Mouse (Mus musculus): ENCODE measurements at regions not wholly inside any gene's neighbourhood (a gene's known extent, or its start where the extent isn't known, plus 50 kb on each side); places are given as distances from the start of the nearest gene placed in this dataset.

GRCm38 (mm10) chr9:33766235-33766634, 719.5 kb upstream of the Kirrel3 start:
- no peak overlapping the region for H3K27ac ChIP-seq
- no peaks in the 10 kb centered on the region for H3K4me1 ChIP-seq (replicated peaks)
- DNase-seq (ENCODE audit: low spot score) = no peak
- no peak overlapping the region for H3K4me3 ChIP-seq
- H3K36me3 ChIP-seq = no peaks in the 10 kb centered on the region
- 73% methylated on average over 2 of the region's 2 CpGs for WGBS
- H3K27me3 ChIP-seq (ENCODE audit: insufficient read depth, poor library complexity, severe bottlenecking) = no peaks in the 10 kb centered on the region
- no peaks in the 10 kb centered on the region for H3K9me3 ChIP-seq

DNA sequence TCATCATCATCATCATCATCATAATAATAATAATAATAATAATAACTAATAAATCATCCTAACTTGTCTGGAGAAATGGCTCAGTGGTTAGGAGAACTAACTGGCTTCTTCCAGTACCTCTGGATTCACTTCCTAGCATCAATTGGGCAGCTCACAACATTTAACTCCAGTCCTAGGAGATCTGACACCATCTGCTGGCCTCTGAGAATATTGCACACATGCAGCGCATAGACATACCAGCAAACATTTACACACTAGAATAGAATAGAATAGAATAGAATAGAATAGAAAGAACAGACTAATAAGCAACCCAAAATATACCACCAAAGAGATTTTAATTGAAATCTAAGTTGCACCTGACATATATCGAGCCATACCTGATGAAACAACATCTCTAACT, 715.9 kb upstream of the Kirrel3 start:
- Histone ChIP-seq H3K4me1 (replicated peaks) (no peaks in the 10 kb centered on the region), H3K9me3 (no peaks in the 10 kb centered on the region), H3K27me3 (ENCODE audit: insufficient read depth, poor library complexity, severe bottlenecking) (no peaks in the 10 kb centered on the region), H3K36me3 (no peaks in the 10 kb centered on the region), H3K27ac (no peak overlapping the region), H3K4me3 (no peak overlapping the region)
- WGBS = 88% methylated on average over 2 of the region's 2 CpGs
- no peak for DNase-seq (ENCODE audit: low spot score)

DNA sequence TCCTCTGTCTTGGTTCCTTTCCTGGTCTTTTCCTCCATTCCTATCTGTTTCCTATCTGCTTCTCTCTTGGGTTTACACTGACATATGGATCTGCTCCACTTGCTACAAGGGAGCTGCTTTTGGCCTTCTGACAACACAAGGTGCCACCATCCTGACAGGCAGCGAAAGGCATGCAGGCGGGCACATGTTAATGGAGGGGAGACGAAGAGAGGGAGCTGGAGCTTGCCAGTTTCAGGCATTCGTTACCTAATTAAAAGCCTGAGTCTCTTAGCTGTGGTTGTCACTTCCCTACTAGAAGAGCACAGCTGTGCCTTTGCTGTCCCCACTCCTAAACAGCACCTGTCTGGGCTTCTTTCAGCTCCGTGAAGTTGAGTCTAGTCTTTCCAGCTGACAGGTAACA, 711.5 kb upstream of the Kirrel3 start:
- Histone ChIP-seq H3K4me3 (no peak overlapping the region), H3K27me3 (ENCODE audit: insufficient read depth, poor library complexity, severe bottlenecking) (no peaks in the 10 kb centered on the region), H3K36me3 (no peaks in the 10 kb centered on the region), H3K4me1 (replicated peaks) (no peaks in the 10 kb centered on the region), H3K9me3 (no peaks in the 10 kb centered on the region), H3K27ac (no peak overlapping the region)
- no peak for DNase-seq (ENCODE audit: low spot score)
- 79% methylated on average over 5 of the region's 5 CpGs for WGBS

DNA sequence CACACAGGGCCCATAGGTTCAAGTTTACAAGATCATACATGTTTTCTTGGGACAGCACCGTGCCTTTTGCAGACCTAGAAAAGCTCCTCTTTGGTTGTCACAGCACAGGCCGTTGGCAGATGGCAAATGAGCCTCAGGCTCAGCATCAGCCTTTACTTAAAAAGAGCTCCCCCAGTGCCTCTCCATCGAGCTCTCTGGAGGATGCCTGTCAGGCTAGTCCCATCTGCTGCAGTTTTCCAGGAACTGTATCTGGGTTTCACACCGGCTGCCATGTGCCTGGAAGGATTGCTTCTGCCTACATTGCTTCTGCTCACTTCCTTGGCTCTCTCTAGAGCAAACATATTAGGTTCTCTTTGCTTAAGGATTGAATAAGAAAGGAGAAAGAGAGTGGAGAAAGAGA, 695.1 kb upstream of the Kirrel3 start:
- no peak overlapping the region for H3K27ac ChIP-seq
- no peak overlapping the region for H3K4me3 ChIP-seq
- peak; percentile 6 for DNase-seq (ENCODE audit: low spot score)
- H3K4me1 ChIP-seq (replicated peaks) = no peaks in the 10 kb centered on the region
- H3K27me3 ChIP-seq (ENCODE audit: insufficient read depth, poor library complexity, severe bottlenecking) = no peaks in the 10 kb centered on the region
- no peaks in the 10 kb centered on the region for H3K36me3 ChIP-seq
- no peaks in the 10 kb centered on the region for H3K9me3 ChIP-seq
- 76% methylated on average over 4 of the region's 4 CpGs for WGBS

DNA sequence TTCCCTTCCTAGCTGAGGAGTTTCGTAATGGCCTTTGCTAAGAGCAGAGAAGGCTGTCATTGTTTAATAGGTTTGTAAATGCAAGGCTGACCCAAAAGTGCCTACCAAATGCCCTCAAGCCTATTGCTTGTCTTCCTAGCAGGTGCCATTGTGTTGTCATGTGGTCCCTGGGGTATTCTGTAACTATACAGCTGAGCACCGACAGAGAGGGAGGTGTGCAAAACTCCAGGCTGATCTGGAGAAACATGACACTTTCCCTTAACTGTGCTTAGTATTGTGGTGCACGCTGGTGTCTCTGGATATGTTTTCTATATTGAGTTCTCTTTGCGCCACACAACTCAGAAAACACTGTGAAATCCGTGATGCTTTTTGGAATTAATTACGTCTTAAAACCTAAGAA, 685.4 kb upstream of the Kirrel3 start:
- Histone ChIP-seq H3K4me1 (replicated peaks) (peaks cover 6% of the 10 kb centered on the region), H3K9me3 (no peaks in the 10 kb centered on the region), H3K4me3 (no peak overlapping the region), H3K36me3 (no peaks in the 10 kb centered on the region), H3K27ac (no peak overlapping the region), H3K27me3 (ENCODE audit: insufficient read depth, poor library complexity, severe bottlenecking) (no peaks in the 10 kb centered on the region)
- peak; percentile 4 for DNase-seq (ENCODE audit: low spot score)
- WGBS = 75% methylated on average over 6 of the region's 6 CpGs

GRCm38 (mm10) chr9:33800763-33801162, 684.9 kb upstream of the Kirrel3 start:
- H3K27ac ChIP-seq = no peak overlapping the region
- H3K4me3 ChIP-seq = no peak overlapping the region
- no peaks in the 10 kb centered on the region for H3K27me3 ChIP-seq (ENCODE audit: insufficient read depth, poor library complexity, severe bottlenecking)
- DNase-seq (ENCODE audit: low spot score) = no peak
- WGBS = 58% methylated on average over 1 of the region's 1 CpGs
- H3K9me3 ChIP-seq = no peaks in the 10 kb centered on the region
- H3K36me3 ChIP-seq = no peaks in the 10 kb centered on the region
- H3K4me1 ChIP-seq (replicated peaks) = peaks cover 6% of the 10 kb centered on the region

GRCm38 (mm10) chr9:33814739-33815368, 670.8 kb upstream of the Kirrel3 start:
- H3K27ac ChIP-seq = no peak overlapping the region
- no peak overlapping the region for H3K4me3 ChIP-seq
- no peaks in the 10 kb centered on the region for H3K4me1 ChIP-seq (replicated peaks)
- WGBS = 85% methylated on average over 5 of the region's 5 CpGs
- no peaks in the 10 kb centered on the region for H3K27me3 ChIP-seq (ENCODE audit: insufficient read depth, poor library complexity, severe bottlenecking)
- DNase-seq (ENCODE audit: low spot score) = no peak
- H3K36me3 ChIP-seq = no peaks in the 10 kb centered on the region
- H3K9me3 ChIP-seq = no peaks in the 10 kb centered on the region

GRCm38 (mm10) chr9:33822574-33823394, 662.9 kb upstream of the Kirrel3 start:
- H3K27me3 ChIP-seq (ENCODE audit: insufficient read depth, poor library complexity, severe bottlenecking) = no peaks in the 10 kb centered on the region
- H3K4me1 ChIP-seq (replicated peaks) = no peaks in the 10 kb centered on the region; the same call in 1 of the 2 replicates
- 90% methylated on average over 9 of the region's 9 CpGs for WGBS
- H3K4me3 ChIP-seq = no peak overlapping the region
- no peak overlapping the region for H3K27ac ChIP-seq
- DNase-seq (ENCODE audit: low spot score) = no peak
- no peaks in the 10 kb centered on the region for H3K36me3 ChIP-seq
- no peaks in the 10 kb centered on the region for H3K9me3 ChIP-seq

DNA sequence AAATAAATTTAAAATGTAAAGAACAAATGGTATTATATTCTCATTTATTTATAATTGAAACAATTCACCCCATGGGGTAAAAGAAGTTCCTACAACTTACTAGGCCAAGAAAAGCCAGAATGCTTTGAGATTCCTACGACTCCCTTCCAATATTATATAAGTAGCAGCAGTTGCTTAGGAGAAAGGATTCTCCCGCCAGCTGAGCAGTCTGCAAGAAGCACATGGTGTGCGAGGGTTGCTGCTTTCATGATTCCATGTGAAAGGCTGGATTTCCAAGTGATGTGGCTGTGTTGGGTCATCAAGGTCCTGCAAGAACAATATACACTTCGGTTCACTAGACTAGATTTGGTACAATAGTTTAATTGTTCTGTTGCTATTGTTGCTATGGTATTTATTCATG, 659.6 kb upstream of the Kirrel3 start:
- Histone ChIP-seq H3K9me3 (no peaks in the 10 kb centered on the region), H3K4me3 (no peak overlapping the region), H3K36me3 (no peaks in the 10 kb centered on the region), H3K27me3 (ENCODE audit: insufficient read depth, poor library complexity, severe bottlenecking) (no peaks in the 10 kb centered on the region), H3K27ac (no peak overlapping the region), H3K4me1 (replicated peaks) (no peaks in the 10 kb centered on the region; the same call in 1 of the 2 replicates)
- DNase-seq (ENCODE audit: low spot score) = peak; percentile 4
- 45% methylated on average over 4 of the region's 4 CpGs for WGBS

DNA sequence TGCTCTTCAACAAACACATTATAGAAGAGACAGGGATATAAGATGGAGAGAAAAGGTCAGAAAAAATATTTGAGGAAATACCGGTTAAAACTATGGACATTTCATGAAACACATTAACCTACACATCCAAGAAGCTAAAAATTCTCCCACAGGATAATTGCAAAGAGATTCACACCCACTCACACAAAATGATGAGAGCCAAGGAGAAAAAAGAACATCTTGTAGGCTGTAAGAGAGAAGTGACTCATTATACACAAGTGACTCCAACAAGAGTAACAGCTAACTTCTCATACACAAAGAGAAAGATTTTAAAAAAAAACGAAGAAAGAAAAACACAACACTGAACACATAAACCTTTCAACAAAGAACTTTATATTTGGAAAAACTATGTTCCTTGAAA, 658.3 kb upstream of the Kirrel3 start:
- H3K36me3 ChIP-seq = no peaks in the 10 kb centered on the region
- no peak for DNase-seq (ENCODE audit: low spot score)
- no peaks in the 10 kb centered on the region; the same call in 1 of the 2 replicates for H3K4me1 ChIP-seq (replicated peaks)
- no peaks in the 10 kb centered on the region for H3K9me3 ChIP-seq
- no peak overlapping the region for H3K27ac ChIP-seq
- 80% methylated on average over 2 of the region's 2 CpGs for WGBS
- no peaks in the 10 kb centered on the region for H3K27me3 ChIP-seq (ENCODE audit: insufficient read depth, poor library complexity, severe bottlenecking)
- no peak overlapping the region for H3K4me3 ChIP-seq

- no peak overlapping the region for H3K27ac ChIP-seq
- no peaks in the 10 kb centered on the region for H3K36me3 ChIP-seq
- H3K4me3 ChIP-seq = no peak overlapping the region
- H3K4me1 ChIP-seq (replicated peaks) = no peaks in the 10 kb centered on the region
- H3K27me3 ChIP-seq (ENCODE audit: insufficient read depth, poor library complexity, severe bottlenecking) = no peaks in the 10 kb centered on the region
- 78% methylated on average over 1 of the region's 1 CpGs for WGBS
- no peak for DNase-seq (ENCODE audit: low spot score)
- H3K9me3 ChIP-seq = no peaks in the 10 kb centered on the region
Measured at GRCm38 (mm10) chr9:33837666-33838380, 647.9 kb upstream of the Kirrel3 start.

- DNase-seq (ENCODE audit: low spot score) = no peak
- H3K9me3 ChIP-seq = no peaks in the 10 kb centered on the region
- 79% methylated on average over 5 of the region's 5 CpGs for WGBS
Measured at GRCm38 (mm10) chr9:33849623-33850022, 636.1 kb upstream of the Kirrel3 start.

GRCm38 (mm10) chr9:33850024-33850423, 635.7 kb upstream of the Kirrel3 start:
- no peaks in the 10 kb centered on the region for H3K4me1 ChIP-seq (replicated peaks)
- H3K27me3 ChIP-seq (ENCODE audit: insufficient read depth, poor library complexity, severe bottlenecking) = no peaks in the 10 kb centered on the region; the same call in 1 of the 2 replicates
- no peak overlapping the region for H3K4me3 ChIP-seq
- 82% methylated on average over 7 of the region's 7 CpGs for WGBS
- H3K27ac ChIP-seq = no peak overlapping the region
- H3K9me3 ChIP-seq = no peaks in the 10 kb centered on the region
- no peaks in the 10 kb centered on the region for H3K36me3 ChIP-seq
- no peak for DNase-seq (ENCODE audit: low spot score)

More at GRCm38 (mm10) chr9:33849623-33850022, 636.1 kb upstream of the Kirrel3 start:
- Histone ChIP-seq H3K27ac (no peak overlapping the region), H3K4me3 (no peak overlapping the region), H3K4me1 (replicated peaks) (no peaks in the 10 kb centered on the region), H3K36me3 (no peaks in the 10 kb centered on the region), H3K27me3 (ENCODE audit: insufficient read depth, poor library complexity, severe bottlenecking) (no peaks in the 10 kb centered on the region; the same call in 1 of the 2 replicates)

Data from hindbrain, embryonic 10.5 days (tissue).